Mouse (Mus musculus): Measurements from ENCODE around the gene Brip1.

DNA sequence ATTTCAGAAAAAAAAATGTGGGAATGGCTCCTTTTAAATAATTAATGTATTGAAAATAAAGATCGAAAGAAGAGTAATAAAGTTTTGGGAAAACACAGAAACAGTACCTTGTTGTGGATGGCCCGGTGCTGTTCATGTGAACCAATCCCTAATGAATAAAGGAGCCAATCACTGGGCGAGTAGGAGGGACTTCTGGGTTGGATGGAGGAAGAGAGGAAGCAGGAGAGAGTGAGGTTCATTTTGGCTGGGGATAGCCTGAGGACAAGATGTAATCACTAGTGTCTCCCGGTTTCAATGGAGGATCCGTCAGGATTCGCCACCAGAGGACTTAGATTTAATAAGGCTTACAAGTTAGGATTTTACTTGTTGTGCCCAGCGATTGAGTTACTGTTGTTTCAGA lies 145.2 kb downstream of the Brip1 start:
- TF ChIP-seq CTCF (conservative IDR thresholded peaks at IDR 0.05; ENCODE audit: insufficient read depth, insufficient read length, low read depth, low read length) (no peak), POLR2A (IDR thresholded peaks at IDR 0.05; ENCODE audit: low read depth, low read length) (no peak)
